Mouse (Mus musculus): ENCODE measurements around the gene Lemd1.

DNA sequence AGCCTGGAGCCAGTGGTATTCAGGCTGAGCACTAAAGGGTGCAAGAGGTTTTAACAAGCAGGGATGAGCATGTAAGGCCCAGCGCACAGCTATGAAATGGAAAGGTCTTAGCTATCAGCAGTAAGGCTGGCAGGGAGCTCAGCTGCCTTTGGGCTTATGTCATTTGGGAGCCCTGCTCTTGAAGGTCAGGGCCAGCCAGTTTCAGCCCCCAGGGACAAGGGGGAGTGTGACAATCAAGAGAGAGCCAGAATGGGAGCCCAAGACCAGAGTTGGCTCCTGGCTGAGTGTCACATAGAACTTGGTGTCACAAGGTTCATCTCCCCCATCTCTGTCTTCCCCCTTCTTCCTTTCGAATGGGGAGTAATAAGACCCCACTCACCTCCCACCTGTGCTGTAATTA, 96.2 kb downstream of the Lemd1 start:
- no peak for TF ChIP-seq GATA1 (IDR thresholded peaks at IDR 0.05; ENCODE audit: low read length)
- TF ChIP-seq TAL1 (IDR thresholded peaks at IDR 0.05; ENCODE audit: low read length), result no peak
